Mouse (Mus musculus): ENCODE measurements around the gene Adpgk. TPM values are rescaled to one million over a fixed set of nuclear protein-coding genes. Genes with fewer than 3 reads are reported as not detected.

Adpgk gene
- polyA plus RNA-seq, 1 experiment from 2014 or later = 50.0 TPM

- Histone ChIP-seq H3K9ac (ENCODE audit: low read length) (no peak overlapping the region), H3K4me3 (ENCODE audit: low read depth, low read length) (no peak overlapping the region), H3K36me3 (ENCODE audit: control insufficient read depth, insufficient read depth, low read length) (no peaks in the 10 kb centered on the region), H3K27me3 (ENCODE audit: control insufficient read depth, insufficient read depth, low read length) (no peaks in the 10 kb centered on the region), H3K9me3 (ENCODE audit: control insufficient read depth, low read length) (no peaks in the 10 kb centered on the region), H3K4me1 (ENCODE audit: control insufficient read depth, insufficient read depth, low read length) (no peaks in the 10 kb centered on the region), H3K4me2 (ENCODE audit: low read depth) (no peak overlapping the region), H3K27ac (ENCODE audit: low read depth, low read length) (no peak overlapping the region)
- 63% methylated on average over 7 of the region's 7 CpGs for WGBS
- ATAC-seq (ENCODE audit: insufficient read depth, low FRiP score, low TSS enrichment) = no peak
- DNase-seq (ENCODE audit: low spot score) = no peak
These were observed 8.7 kb upstream of the Adpgk start for GRCm38 (mm10) chr9:59282683-59282986.

DNA sequence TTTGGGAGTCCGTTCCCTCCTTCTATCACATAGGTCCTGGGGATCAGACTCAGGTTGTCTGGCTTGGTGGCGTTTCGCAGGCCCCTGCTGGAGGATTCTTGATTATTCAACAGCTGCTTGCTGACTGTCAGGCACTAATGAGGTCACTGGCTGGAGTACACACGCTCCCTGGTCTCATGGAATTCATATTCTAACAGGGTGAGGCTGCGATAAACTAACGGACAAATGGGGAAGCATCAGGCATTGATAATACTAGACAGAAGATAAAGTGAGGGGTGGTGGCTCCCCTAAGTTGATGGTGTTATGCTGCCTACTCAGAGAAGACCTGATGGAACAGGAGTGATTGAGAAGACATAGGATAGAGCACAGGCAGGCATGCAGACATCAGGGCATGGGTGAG is 5.7 kb upstream of the Adpgk start:
- WGBS = 84% methylated on average over 6 of the region's 6 CpGs
- H3K27ac ChIP-seq (ENCODE audit: low read depth, low read length) = no peak overlapping the region
- no peaks in the 10 kb centered on the region for H3K9me3 ChIP-seq (ENCODE audit: control insufficient read depth, low read length)
- no peak for ATAC-seq (ENCODE audit: insufficient read depth, low FRiP score, low TSS enrichment)
- H3K9ac ChIP-seq (ENCODE audit: low read length) = no peak overlapping the region
- no peak overlapping the region for H3K4me3 ChIP-seq (ENCODE audit: low read depth, low read length)
- H3K36me3 ChIP-seq (ENCODE audit: control insufficient read depth, insufficient read depth, low read length) = no peaks in the 10 kb centered on the region
- no peaks in the 10 kb centered on the region for H3K27me3 ChIP-seq (ENCODE audit: control insufficient read depth, insufficient read depth, low read length)
- DNase-seq (ENCODE audit: low spot score) = no peak
- no peaks in the 10 kb centered on the region for H3K4me1 ChIP-seq (ENCODE audit: control insufficient read depth, insufficient read depth, low read length)
- H3K4me2 ChIP-seq (ENCODE audit: low read depth) = no peak overlapping the region

- Histone ChIP-seq H3K4me1 (ENCODE audit: control insufficient read depth, insufficient read depth, low read length) (peaks cover 7% of the 10 kb centered on the region), H3K9me3 (ENCODE audit: control insufficient read depth, low read length) (no peaks in the 10 kb centered on the region), H3K4me2 (ENCODE audit: low read depth) (no peak overlapping the region), H3K36me3 (ENCODE audit: control insufficient read depth, insufficient read depth, low read length) (no peaks in the 10 kb centered on the region), H3K27me3 (ENCODE audit: control insufficient read depth, insufficient read depth, low read length) (no peaks in the 10 kb centered on the region), H3K4me3 (ENCODE audit: low read depth, low read length) (no peak overlapping the region), H3K9ac (ENCODE audit: low read length) (no peak overlapping the region), H3K27ac (ENCODE audit: low read depth, low read length) (no peak overlapping the region)
- no peak for DNase-seq (ENCODE audit: low spot score)
- 83% methylated on average over 5 of the region's 5 CpGs for WGBS
- ATAC-seq (ENCODE audit: insufficient read depth, low FRiP score, low TSS enrichment) = no peak
These were observed 3.3 kb upstream of the Adpgk start for GRCm38 (mm10) chr9:59288058-59288457.

DNA sequence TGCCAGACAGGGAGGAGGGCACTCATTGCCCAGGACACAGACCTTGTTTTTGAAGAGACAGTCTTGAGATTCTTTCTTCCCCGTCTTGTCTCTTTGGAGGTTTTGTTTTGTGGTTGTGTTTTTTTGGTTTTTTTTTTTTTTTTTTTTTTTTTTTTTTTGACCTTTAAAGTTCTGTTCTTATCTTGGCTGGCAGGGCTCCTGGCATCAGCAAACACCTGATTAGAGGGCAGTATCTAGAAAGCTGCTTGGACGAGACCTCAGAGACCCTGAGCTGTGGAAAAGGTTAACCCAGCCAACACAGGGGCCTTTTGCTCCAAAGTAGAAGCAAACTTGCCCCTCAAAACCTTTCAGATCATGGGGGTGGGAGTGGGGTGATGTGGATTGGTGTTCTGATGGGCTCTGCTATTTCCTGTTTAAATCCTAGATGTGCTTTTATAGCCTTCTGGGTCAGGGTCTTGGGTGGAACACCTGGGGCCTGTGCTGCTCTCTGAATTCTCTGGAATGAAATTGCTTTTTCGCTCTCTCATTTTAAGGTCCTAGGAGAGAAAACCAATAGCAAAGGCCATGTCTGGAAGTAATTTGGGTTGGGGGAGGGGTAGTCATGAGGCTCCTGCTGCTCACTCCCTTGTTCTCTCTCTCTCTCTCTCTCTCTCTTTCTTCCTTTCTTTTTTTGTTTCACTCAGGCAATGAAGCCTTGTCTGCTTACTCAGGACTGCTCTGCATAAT is 2.5 kb upstream of the Adpgk start:
- Histone ChIP-seq H3K4me1 (ENCODE audit: control insufficient read depth, insufficient read depth, low read length) (peaks cover 7% of the 10 kb centered on the region), H3K9ac (ENCODE audit: low read length) (no peak overlapping the region), H3K27ac (ENCODE audit: low read depth, low read length) (peak overlapping the region; percentile 36; the same call in 1 of the 2 replicates), H3K36me3 (ENCODE audit: control insufficient read depth, insufficient read depth, low read length) (no peaks in the 10 kb centered on the region), H3K4me3 (ENCODE audit: low read depth, low read length) (no peak overlapping the region), H3K9me3 (ENCODE audit: control insufficient read depth, low read length) (no peaks in the 10 kb centered on the region), H3K27me3 (ENCODE audit: control insufficient read depth, insufficient read depth, low read length) (no peaks in the 10 kb centered on the region), H3K4me2 (ENCODE audit: low read depth) (no peak overlapping the region)
- no peak for ATAC-seq (ENCODE audit: insufficient read depth, low FRiP score, low TSS enrichment)
- WGBS = 36% methylated on average over 3 of the region's 3 CpGs
- peak; percentile 54 for DNase-seq (ENCODE audit: low spot score)

DNA sequence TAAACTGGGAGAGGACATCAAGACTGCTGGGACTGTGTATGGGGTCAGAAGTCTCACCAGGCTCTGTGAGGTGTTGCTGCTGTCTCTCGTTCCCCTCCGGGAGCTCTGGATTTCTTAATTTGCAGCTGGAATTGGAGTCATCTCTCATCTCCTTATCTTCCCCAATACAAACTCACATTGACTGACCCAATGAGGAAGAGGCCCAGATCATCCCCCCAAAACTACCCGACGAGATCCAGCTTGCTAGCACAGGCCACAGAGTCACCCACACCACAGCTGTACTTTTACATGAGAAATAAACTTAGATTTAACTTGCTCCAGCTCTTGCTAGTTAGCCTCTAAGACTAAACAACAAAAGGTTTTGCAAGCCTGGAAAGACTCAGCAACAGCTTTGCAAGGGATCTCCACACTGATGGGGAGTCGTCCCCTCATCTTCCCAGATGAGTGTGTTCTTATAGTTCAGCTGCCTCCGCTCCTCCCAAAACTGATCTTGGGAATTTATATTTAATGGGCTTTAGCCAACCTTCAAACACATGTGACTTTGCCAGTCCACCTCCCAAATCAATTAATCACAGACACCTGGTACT is 1.7 kb upstream of the Adpgk start:
- WGBS = 70% methylated on average over 6 of the region's 6 CpGs
- H3K27ac ChIP-seq (ENCODE audit: low read depth, low read length) = peak overlapping the region; percentile 36; the same call in 1 of the 2 replicates
- no peak for DNase-seq (ENCODE audit: low spot score)

GRCm38 (mm10) chr9:59291688-59292492 is 532 bp downstream of the Adpgk start:
- peak overlapping the region; percentile 55 for H3K4me2 ChIP-seq (ENCODE audit: low read depth)
- peak overlapping the region; percentile 85 for H3K4me3 ChIP-seq (ENCODE audit: low read depth, low read length)
- no peaks in the 10 kb centered on the region for H3K27me3 ChIP-seq (ENCODE audit: control insufficient read depth, insufficient read depth, low read length)
- ATAC-seq (ENCODE audit: insufficient read depth, low FRiP score, low TSS enrichment) = peak; percentile 62
- peaks cover 7% of the 10 kb centered on the region for H3K4me1 ChIP-seq (ENCODE audit: control insufficient read depth, insufficient read depth, low read length)
- peak overlapping the region; percentile 88 for H3K9ac ChIP-seq (ENCODE audit: low read length)
- 1% methylated on average over 47 of the region's 50 CpGs for WGBS
- H3K27ac ChIP-seq (ENCODE audit: low read depth, low read length) = peak overlapping the region; percentile 86
- DNase-seq (ENCODE audit: low spot score) = no peak
- H3K9me3 ChIP-seq (ENCODE audit: control insufficient read depth, low read length) = no peaks in the 10 kb centered on the region
- no peaks in the 10 kb centered on the region for H3K36me3 ChIP-seq (ENCODE audit: control insufficient read depth, insufficient read depth, low read length)

More for the DNA sequence above, 1.7 kb upstream of the Adpgk start:
- Histone ChIP-seq H3K9me3 (ENCODE audit: control insufficient read depth, low read length) (no peaks in the 10 kb centered on the region), H3K36me3 (ENCODE audit: control insufficient read depth, insufficient read depth, low read length) (no peaks in the 10 kb centered on the region), H3K9ac (ENCODE audit: low read length) (no peak overlapping the region), H3K4me3 (ENCODE audit: low read depth, low read length) (no peak overlapping the region), H3K27me3 (ENCODE audit: control insufficient read depth, insufficient read depth, low read length) (no peaks in the 10 kb centered on the region), H3K4me1 (ENCODE audit: control insufficient read depth, insufficient read depth, low read length) (peaks cover 7% of the 10 kb centered on the region), H3K4me2 (ENCODE audit: low read depth) (no peak overlapping the region)
- ATAC-seq (ENCODE audit: insufficient read depth, low FRiP score, low TSS enrichment) = no peak

DNA sequence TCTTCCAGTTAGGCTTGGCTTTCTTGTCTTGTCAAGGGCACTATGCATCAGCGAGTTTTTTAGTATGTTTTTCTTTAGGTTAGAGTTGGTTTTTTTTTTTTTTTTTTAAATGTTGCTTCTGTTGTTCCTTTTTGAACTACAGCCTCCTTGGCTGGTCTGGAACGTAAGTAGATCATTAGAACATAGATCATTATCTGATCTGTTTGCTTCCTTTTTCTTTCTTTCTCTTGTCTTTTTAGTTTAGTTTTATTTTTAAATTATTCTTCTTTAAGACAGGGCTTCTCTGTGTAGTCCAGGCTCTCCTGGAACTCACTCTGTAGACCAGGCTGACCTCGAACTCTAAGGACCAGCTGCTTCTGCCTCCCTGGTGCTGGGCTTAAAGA is 1.1 kb downstream of the Adpgk start:
- no peaks in the 10 kb centered on the region for H3K9me3 ChIP-seq (ENCODE audit: control insufficient read depth, low read length)
- ATAC-seq (ENCODE audit: insufficient read depth, low FRiP score, low TSS enrichment) = no peak
- no peak overlapping the region; the same call in 1 of the 2 replicates for H3K9ac ChIP-seq (ENCODE audit: low read length)
- peaks cover 7% of the 10 kb centered on the region for H3K4me1 ChIP-seq (ENCODE audit: control insufficient read depth, insufficient read depth, low read length)
- H3K27ac ChIP-seq (ENCODE audit: low read depth, low read length) = no peak overlapping the region
- no peaks in the 10 kb centered on the region for H3K27me3 ChIP-seq (ENCODE audit: control insufficient read depth, insufficient read depth, low read length)
- peak overlapping the region; percentile 85 for H3K4me3 ChIP-seq (ENCODE audit: low read depth, low read length)
- H3K36me3 ChIP-seq (ENCODE audit: control insufficient read depth, insufficient read depth, low read length) = no peaks in the 10 kb centered on the region
- H3K4me2 ChIP-seq (ENCODE audit: low read depth) = peak overlapping the region; percentile 55
- 53% methylated on average over 3 of the region's 3 CpGs for WGBS
- no peak for DNase-seq (ENCODE audit: low spot score)

DNA sequence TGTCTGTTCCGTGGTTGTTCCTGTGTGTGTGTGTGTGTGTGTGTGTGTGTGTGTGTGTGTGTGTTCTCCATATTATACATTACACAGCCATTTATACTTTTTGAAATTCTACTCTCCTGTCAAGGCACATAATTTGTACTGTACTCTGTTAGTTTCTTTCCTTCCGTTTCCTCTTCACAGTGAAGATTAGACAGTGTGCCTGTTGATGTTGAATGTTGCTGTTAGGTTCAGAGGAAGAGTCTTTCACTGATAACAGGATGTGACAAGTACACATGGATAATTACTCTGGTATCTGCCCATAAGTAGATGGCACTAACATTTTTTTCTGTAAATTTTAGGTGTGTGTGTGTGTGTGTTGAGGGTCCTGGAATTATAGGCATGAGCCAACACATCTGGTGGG is 5.1 kb downstream of the Adpgk start:
- 90% methylated on average over 2 of the region's 2 CpGs for WGBS

More for the DNA sequence above, 5.1 kb downstream of the Adpgk start:
- Histone ChIP-seq H3K27me3 (ENCODE audit: control insufficient read depth, insufficient read depth, low read length) (no peaks in the 10 kb centered on the region), H3K4me1 (ENCODE audit: control insufficient read depth, insufficient read depth, low read length) (peaks cover 4% of the 10 kb centered on the region; the same call in 1 of the 2 replicates), H3K36me3 (ENCODE audit: control insufficient read depth, insufficient read depth, low read length) (peaks cover 11% of the 10 kb centered on the region; the same call in 1 of the 2 replicates), H3K27ac (ENCODE audit: low read depth, low read length) (no peak overlapping the region), H3K4me2 (ENCODE audit: low read depth) (no peak overlapping the region), H3K9me3 (ENCODE audit: control insufficient read depth, low read length) (no peaks in the 10 kb centered on the region), H3K9ac (ENCODE audit: low read length) (no peak overlapping the region), H3K4me3 (ENCODE audit: low read depth, low read length) (no peak overlapping the region)
- ATAC-seq (ENCODE audit: insufficient read depth, low FRiP score, low TSS enrichment) (no peak), DNase-seq (ENCODE audit: low spot score) (no peak)
